Mouse (Mus musculus): ENCODE measurements around the gene Aim2. TPM values are rescaled to one million over a fixed set of nuclear protein-coding genes. Genes with fewer than 3 reads are reported as not detected.

Gene Aim2
- polyA plus RNA-seq (2017; shearing (Covaris generic)) = 58.3 TPM

DNA sequence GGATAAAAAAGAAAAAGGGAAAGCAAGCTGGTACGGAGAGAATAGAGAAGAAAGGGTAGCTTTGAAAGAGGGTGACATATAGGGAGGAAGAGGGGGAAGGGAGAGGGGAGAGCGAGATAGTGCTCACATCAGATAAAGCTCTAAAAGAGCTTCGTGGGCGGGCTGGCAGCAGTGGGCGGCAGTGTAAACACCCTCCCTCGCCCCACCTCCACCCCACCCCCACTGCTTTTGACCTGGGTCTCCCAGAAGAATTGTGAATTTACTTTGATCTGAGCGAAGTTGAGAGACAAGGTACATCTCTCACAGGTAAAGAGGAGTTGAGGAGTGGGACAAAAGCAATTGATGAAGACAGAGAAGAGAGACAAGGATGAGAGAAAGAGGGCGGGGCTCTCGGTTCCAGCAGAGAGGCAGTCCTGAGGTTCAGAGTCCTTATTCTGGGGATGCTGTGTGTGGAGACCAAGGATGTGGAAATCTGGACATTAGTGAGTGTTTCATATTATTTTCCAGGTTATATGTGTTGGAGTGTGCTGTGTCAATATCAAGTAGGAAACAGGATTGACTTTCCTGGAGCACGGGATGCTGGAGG lies at the start of gene Aim2:
TSS of gene Aim2 (plus strand) at position 508 of the 586 bp plus-strand sequence.

DNA sequence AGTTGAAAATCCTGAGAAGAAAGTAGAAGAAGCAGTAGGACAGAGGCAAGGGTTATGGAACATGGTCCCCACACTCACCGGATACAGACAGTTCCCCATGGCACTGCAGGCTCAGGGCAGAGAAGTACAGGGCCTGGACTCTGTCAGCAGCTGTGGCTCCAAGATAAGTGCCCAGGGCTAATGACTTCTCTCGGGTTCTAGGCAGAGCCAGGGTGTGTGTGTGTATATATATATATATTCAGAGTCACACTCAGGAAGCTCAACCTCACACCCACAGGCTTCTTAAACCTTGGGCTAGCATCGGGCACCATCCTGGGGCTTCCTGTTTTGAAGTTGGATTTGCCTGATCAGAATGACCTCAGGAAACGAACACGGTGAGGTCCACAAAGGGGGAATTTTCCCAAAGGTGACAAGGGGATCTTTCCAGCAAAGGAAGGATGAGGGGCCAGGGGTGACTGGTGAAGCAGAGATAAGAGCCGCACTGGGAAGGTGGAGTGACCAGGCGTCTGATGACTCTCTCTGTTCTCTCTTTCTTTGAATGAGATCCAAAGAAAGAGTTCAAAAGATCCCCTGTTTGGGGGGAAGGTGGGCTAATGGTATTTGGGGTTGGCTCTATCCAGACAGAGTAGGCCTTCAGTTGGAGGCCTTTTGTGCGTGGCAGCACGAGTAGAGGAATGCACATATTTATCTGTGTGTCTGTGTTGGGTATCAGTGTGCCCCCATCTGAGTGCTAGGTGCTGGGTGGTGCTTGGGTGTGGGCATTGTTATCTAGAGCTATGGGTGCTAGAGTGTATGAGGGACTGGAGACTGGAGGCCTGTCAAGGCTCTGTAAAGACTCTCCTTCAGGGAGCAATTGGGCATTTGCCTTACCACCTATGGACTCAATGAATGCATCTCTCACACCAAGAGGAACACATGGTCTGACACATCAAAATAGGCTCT lies 17.1 kb upstream of the Aim2 start, which contains the start of gene Ackr1:
TSS of gene Ackr1 (minus strand) at position 439 of the 942 bp plus-strand sequence.

DNA sequence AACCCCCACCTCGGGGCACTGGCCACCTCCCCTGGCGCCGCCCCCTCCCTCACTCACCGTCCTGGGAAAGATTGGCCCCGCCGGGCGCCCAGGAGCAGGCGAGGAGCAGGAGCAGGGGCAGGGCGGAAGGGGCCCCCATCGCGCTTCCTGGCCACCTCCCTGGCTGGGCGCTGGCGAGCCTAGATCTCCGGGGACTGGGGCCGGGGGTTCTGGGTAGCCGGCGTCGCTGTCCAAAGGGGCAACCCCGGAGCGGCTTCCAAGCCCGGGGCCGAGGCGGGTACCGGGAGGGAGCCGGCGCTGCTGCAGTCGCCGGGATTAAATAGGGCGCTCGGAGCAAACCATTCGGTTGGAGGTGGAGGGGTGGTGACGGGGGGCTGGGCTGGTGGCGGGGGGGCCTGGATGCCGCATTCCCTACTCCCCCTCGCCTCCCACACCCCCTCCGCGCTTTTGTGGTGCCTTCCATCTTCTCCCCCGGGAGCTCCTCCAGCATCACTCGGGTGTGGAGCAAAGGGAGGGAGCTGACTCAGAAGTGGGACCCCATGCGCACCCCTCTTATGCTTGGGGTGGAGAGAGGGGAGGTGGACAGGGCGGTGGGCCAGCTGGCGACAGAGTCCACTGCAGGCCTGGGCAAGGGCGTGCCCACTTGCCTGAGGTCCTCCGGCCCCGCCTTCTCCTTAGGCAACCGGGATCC lies 16.8 kb downstream of the Aim2 start, which contains the start of gene Cadm3:
TSS of gene Cadm3 (minus strand) at position 340 of the 691 bp plus-strand sequence.

DNA sequence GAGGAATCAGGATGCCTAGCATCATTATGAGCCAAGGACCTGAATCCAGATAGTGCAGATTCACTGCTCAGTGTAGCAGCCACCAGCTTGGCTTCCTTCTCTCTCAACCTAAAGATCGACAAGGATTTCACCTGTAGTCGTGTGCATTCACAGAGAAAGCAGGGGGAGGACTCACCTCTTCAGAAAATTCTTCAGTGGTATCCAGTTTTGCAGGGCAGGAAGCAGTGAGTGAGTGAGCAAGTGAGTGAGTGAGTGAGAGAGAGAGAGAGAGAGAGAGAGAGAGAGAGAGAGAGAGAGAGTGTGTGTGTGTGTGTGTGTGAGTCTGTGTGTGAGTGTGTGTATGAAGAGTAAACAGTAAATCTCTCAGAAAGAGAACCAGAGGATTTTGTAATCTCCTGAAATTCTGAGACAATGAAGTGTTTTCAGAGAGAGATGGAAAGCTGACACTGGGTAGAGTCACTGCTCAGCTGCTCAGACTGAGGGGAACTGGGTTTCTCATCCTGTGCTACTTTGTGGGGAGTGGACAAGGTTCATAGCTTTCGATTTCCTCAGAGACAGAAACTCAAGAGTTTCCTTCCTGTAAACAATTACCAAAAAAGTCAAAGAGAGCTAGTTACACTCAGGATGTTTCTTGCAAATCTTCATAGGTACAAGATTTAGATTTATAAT lies 140.3 kb downstream of the Aim2 start, which contains the start of gene Ifi206:
TSS of gene Ifi206 (minus strand) at position 230 of the 669 bp plus-strand sequence.

Other genes starting within 250 kb of the Aim2 start
- gene Olfr1408, start 213.5 kb upstream of the Aim2 start, polyA plus RNA-seq (2017; shearing (Covaris generic)) = not detected
- gene Olfr1406, start 160.2 kb upstream of the Aim2 start, polyA plus RNA-seq (2017; shearing (Covaris generic)) = 0.21 TPM
- gene Olfr218, start 153.1 kb upstream of the Aim2 start, polyA plus RNA-seq (2017; shearing (Covaris generic)) = not detected
- gene Olfr1404, start 138.5 kb upstream of the Aim2 start, polyA plus RNA-seq (2017; shearing (Covaris generic)) = not detected
- gene Fcer1a, start 123.7 kb upstream of the Aim2 start, polyA plus RNA-seq (2017; shearing (Covaris generic)) = not detected
- not detected for gene Olfr418, start 84.9 kb upstream of the Aim2 start, polyA plus RNA-seq (2017; shearing (Covaris generic))
- gene Mptx2, start 73.1 kb upstream of the Aim2 start, polyA plus RNA-seq (2017; shearing (Covaris generic)) = not detected
- gene Ackr1, start 17.1 kb upstream of the Aim2 start, polyA plus RNA-seq (2017; shearing (Covaris generic)) = not detected
- gene Cadm3, start 16.8 kb downstream of the Aim2 start, polyA plus RNA-seq (2017; shearing (Covaris generic)) = not detected
- gene Ifi206, start 140.2 kb downstream of the Aim2 start, polyA plus RNA-seq (2017; shearing (Covaris generic)) = 40.6 TPM
- gene Ifi214, start 185.1 kb downstream of the Aim2 start, polyA plus RNA-seq (2017; shearing (Covaris generic)) = 7.9 TPM
- gene Ifi213, start 248.4 kb downstream of the Aim2 start, polyA plus RNA-seq (2017; shearing (Covaris generic)) = 65.5 TPM

All from effector memory CD4-positive, alpha-beta T cell, adult 5 months (primary cell).